Mouse (Mus musculus): Measurements from ENCODE around the gene Med24.

DNA sequence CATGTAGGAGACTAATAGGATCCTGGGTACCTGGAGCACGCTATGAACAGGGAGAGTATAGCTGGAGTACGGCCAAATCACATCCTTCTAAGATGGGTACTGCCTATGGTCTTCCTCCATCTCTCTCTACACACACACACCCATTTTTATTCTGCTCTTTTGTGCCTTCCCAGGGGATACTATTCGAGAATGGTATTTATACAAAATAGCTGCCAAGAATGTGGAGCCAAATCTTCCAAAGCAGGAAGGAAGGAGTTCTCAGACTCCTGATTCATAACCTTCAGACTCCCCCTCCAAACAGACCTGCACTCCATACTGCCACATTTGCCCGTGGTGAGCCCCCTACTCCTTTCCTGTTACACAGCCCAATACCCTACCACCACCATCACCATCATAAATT is 1.5 kb upstream of the Med24 start:
- TF ChIP-seq GATA1 (IDR thresholded peaks at IDR 0.05; ENCODE audit: low read length): no peak
- TF ChIP-seq TAL1 (IDR thresholded peaks at IDR 0.05; ENCODE audit: low read length): no peak

All from erythroblast, embryonic 14.5 days (primary cell).